Mouse (Mus musculus): ENCODE measurements around the gene Scube2.

DNA sequence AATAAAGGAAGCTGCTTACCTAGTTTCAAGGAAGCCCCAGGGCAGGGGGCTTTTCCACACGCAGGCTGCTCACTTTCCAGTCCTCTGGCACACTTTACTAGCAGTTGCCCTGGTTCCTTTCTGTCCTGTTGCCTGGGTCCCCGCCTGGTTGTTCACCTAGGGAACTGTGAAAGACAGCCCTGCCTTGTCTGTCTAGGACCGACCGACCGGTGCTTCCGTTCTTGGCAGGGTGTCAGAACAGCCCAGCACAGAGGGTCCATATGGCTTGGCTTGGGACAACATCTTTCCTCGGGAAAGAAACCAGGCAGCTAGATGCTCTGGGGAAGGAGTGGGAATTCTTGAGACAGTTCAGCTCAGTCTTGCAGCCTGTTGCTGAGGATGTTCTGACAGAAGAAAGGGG lies 82.2 kb downstream of the Scube2 start:
- TF ChIP-seq POLR2A (IDR thresholded peaks at IDR 0.05; ENCODE audit: extremely low read depth, insufficient read depth, low read length) (no peak), CTCF (IDR thresholded peaks at IDR 0.05; ENCODE audit: extremely low read depth, insufficient read depth, low read length) (no peak)
